Mouse (Mus musculus) left cerebral cortex, adult 9 months (tissue): ENCODE results near the gene Gata3.

Experiments used
- DNase-seq, 2 experiments: peaks; one replicate each; pipeline ENCODE4 v3.0.0; 2022; ENCODE audit warnings: low spot score in 2 of 2

Gene Gata3

GRCm38 (mm10) chr2:9872682-9873081 lies 17.2 kb downstream of the Gata3 start:
- DNase-seq: no peak

GRCm38 (mm10) chr2:9871798-9872197 lies 18.0 kb downstream of the Gata3 start:
- no peak for DNase-seq

GRCm38 (mm10) chr2:9871141-9871716 lies 18.6 kb downstream of the Gata3 start:
- DNase-seq: no peak

- no peak for DNase-seq
These were observed 22.6 kb downstream of the Gata3 start for GRCm38 (mm10) chr2:9867092-9867825.

- DNase-seq: no peak
These were observed 29.1 kb downstream of the Gata3 start for GRCm38 (mm10) chr2:9860698-9861097.

- DNase-seq: no peak
These were observed 34.0 kb downstream of the Gata3 start for GRCm38 (mm10) chr2:9855861-9856260.

GRCm38 (mm10) chr2:9852851-9853576 lies 36.8 kb downstream of the Gata3 start:
- DNase-seq: no peak

- no peak for DNase-seq
These were observed 54.6 kb downstream of the Gata3 start for GRCm38 (mm10) chr2:9835195-9835594.

GRCm38 (mm10) chr2:9833712-9834111 lies 56.1 kb downstream of the Gata3 start:
- no peak for DNase-seq

GRCm38 (mm10) chr2:9827624-9828023 lies 62.2 kb downstream of the Gata3 start:
- no peak for DNase-seq

- DNase-seq: no peak
These were observed 69.2 kb downstream of the Gata3 start for GRCm38 (mm10) chr2:9820611-9821010.

- DNase-seq: no peak
These were observed 71.6 kb downstream of the Gata3 start for GRCm38 (mm10) chr2:9818177-9818785.
